Mouse (Mus musculus): ENCODE data around the gene Trim45. TPM values are rescaled to one million over a fixed set of nuclear protein-coding genes. Genes with fewer than 3 reads are reported as not detected.

Gene Trim45
- total RNA-seq (2023) = 1.0 TPM

DNA sequence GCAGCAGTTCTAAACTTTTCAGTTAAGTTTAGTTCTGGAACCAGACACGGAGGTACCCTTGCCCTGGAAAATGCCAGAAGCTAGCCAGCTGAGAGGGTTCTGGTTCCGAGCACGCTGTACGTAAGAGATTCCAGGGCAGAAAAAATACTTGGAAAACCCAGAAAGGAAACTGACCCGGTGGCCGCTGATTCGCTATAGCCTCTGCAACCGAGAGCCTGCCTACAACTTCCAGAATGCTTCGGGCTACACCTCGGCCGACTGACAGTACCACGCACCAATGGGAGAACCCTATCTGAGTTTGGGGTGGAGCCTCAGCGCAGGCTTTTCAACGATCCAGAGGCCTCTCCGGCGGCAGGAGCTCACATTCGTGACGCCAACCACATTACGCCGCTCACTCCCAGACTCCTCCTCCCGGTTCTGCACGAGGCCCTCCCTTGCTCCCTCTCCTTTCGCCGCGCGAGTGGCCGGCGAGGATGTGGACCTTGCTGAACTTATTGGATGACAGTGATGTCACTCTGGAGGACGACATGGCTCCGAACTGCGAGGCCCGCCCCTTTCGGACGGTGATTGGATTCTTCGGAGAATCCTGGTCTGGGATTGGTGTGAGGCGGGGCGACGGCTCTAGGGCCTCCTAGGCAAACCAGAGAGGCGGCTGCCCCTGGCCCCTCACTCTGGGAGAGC, at the start of gene Trim45:
TSS of gene Trim45 (plus strand) at position 378 of the 681 bp plus-strand sequence.

DNA sequence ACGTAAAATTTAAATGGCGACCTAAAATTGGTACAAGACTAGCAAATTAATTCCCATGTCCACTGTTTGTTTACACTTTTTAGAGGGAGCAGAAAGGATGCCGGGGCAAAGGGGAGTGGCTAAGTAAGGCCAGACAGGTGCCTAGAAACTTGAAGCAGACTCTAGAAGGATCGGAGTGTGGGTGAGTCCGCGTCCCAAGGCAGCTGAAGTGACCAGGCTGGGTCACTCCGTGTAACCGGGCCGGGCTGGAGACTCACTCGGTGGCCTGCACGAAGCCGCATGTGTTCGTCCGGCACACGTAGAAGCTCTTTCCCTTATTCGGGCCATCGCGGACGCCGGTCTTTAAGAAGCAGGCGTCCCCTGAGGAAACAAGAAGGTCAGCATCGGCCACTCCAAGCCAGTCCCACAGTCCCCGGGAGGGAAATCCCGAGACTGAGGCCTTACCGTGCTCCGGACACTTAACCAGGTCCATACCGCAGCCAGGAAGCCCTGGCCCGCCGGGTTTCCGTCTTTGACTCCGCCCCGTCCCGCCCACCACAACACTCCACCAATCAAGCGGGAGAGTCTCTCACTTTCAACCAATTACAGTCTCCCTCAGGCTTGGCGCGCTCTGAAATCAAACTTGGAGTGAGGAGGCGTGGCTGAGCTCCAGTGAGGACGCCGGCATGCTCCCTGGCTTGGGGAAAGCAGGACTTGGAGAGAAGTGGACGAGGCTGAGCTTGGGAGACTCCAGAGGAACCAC, 47.3 kb downstream of the Trim45 start, which contains the start of gene Ttf2:
TSS of gene Ttf2 (minus strand) at position 488 of the 742 bp plus-strand sequence.

Other genes starting within 250 kb of the Trim45 start
- 128 TPM for gene Man1a2, start 236.7 kb upstream of the Trim45 start, total RNA-seq (2023)
- gene Vtcn1, start 96.7 kb upstream of the Trim45 start, total RNA-seq (2023) = not detected
- gene Ttf2, start 47.5 kb downstream of the Trim45 start, total RNA-seq (2023) = 6.8 TPM
- gene Cd101, start 107.4 kb downstream of the Trim45 start, total RNA-seq (2023) = 4.6 TPM
- gene Ptgfrn, start 188.1 kb downstream of the Trim45 start, total RNA-seq (2023) = 8.6 TPM